Mouse (Mus musculus): Measurements from ENCODE around the gene Icam2.

DNA sequence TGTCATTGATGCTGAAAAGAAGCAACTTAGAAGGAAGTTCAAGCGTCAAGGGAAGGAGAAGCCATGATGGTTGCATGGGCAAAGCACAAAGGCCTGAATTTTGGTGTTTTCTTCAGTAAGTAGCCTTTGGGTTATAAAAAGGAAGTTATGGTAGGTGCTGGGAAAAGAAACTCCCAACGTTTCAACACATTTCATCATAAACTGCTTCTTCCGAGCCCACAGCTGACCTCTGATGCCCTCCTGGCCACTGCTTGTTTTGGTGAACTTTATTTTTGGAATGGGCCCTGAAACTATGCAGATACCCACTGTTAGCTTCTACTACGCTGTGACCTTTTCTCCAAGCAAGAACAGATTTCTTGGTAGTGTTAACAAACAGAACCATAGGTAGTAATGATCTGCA is 41.8 kb upstream of the Icam2 start:
- TF ChIP-seq CTCF (IDR thresholded peaks at IDR 0.05; ENCODE audit: low read depth, low read length), result no peak
- no peak for TF ChIP-seq TAL1 (conservative IDR thresholded peaks at IDR 0.05; ENCODE audit: low read depth, low read length)
- TF ChIP-seq GATA1 (IDR thresholded peaks at IDR 0.05; ENCODE audit: borderline replicate concordance, low read length), result no peak
- TF ChIP-seq POLR2AphosphoS5 (IDR thresholded peaks at IDR 0.05; ENCODE audit: insufficient replicate concordance, low read depth, low read length), result no peak
- no peak for TF ChIP-seq GATA2 (IDR thresholded peaks at IDR 0.05; ENCODE audit: borderline replicate concordance, low read depth, low read length)

All from G1E (cell line).